Mouse (Mus musculus) lung, postnatal 0 days (tissue): ENCODE results near the gene Vps8.

Experiments
- CTCF ChIP-seq: IDR thresholded peaks from 2 replicates; pipeline ENCODE4 v1.5.1; 2016; ENCODE audit warnings: antibody characterized with exemption, mild to moderate bottlenecking
- EP300 ChIP-seq: IDR thresholded peaks from 2 replicates; pipeline ENCODE4 v1.6.1; 2016; ENCODE audit warnings: antibody characterized with exemption, mild to moderate bottlenecking, control low read depth

DNA sequence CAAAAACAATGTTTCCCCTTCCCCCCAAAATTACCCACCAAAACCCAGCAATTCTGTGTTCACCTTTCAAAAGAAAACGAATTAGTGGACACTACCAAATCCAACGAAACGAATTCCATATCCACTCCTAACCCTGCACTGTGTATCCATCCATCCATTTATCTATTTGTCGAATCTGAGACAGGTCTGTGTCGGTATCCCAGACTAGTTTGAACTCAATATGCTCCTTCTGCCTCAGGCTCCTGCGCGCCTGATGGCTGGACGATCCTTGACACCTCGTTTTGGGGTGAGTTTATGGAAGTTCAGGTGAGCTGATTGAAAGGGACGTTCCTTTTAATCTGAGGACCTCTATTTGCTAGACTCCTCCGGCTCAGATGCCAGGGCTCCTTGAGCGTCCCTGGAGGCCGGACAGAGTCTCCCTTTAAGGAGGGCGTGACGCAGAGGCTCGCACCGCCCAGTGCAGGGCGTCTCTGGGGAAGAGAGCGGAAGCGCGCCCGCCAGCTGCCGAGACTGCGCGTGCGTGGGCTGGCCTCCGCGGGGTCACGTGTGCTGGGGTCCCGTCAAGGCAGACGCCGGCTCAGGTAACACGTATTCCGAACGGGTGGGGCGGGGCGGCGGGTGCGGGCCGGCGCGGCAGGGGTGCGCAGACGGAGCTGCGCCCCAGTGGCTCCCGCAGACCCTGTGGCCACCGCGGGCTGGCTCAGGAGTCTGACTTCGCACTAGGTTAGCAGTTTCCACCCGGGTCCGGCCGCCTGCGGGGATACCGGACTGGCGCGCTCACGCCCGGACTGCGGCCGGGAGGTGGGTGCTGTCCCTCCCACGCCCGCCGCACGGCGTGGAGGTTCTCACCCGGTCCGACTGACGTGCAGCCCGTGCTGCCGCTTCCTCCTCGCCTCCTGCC is at the start of gene Vps8:
- TF ChIP-seq CTCF: peak; percentile 59
- no peak for TF ChIP-seq EP300
